Mouse (Mus musculus) forebrain, embryonic 15.5 days (tissue): ENCODE results near the gene Zfp687. TPM values are rescaled to one million over a fixed set of nuclear protein-coding genes. Genes with fewer than 3 reads are reported as not detected.

Experiments
- ATAC-seq: fragments of 200-750 bp; cut with Nextera tagmentation; replicated peaks from 2 replicates; pipeline ENCODE4 v1.8.0; 2017; ENCODE audit warnings: mild to moderate bottlenecking, moderate TSS enrichment, moderate library complexity
- H3K27ac ChIP-seq: fragments of 300-500 bp; sonication (generic); replicated peaks from 2 replicates; pipeline ENCODE4 v1.5.1; 2015; ENCODE audit warnings: mild to moderate bottlenecking, inconsistent platforms
- H3K27me3 ChIP-seq: fragments of 300-500 bp; sonication (generic); 2 replicates; pipeline ENCODE4 v1.6.1; 2015; ENCODE audit warnings: inconsistent platforms
- H3K36me3 ChIP-seq: fragments of 300-500 bp; sonication (generic); 2 replicates; pipeline ENCODE4 v1.6.1; 2015; ENCODE audit warnings: mild to moderate bottlenecking, inconsistent platforms
- H3K4me1 ChIP-seq: fragments of 300-500 bp; sonication (generic); 2 replicates; pipeline ENCODE4 v1.6.1; 2015; ENCODE audit warnings: inconsistent platforms
- H3K4me2 ChIP-seq: fragments of 300-500 bp; sonication (generic); replicated peaks from 2 replicates; pipeline ENCODE4 v1.6.1; 2015; ENCODE audit warnings: mild to moderate bottlenecking, inconsistent platforms
- H3K4me3 ChIP-seq: fragments of 300-500 bp; sonication (generic); 2 replicates; pipeline ENCODE4 v1.5.1; 2015; ENCODE audit warnings: mild to moderate bottlenecking, inconsistent platforms
- H3K9ac ChIP-seq: fragments of 300-500 bp; sonication (generic); replicated peaks from 2 replicates; pipeline ENCODE4 v1.6.1; 2015; ENCODE audit warnings: mild to moderate bottlenecking, inconsistent platforms
- H3K9me3 ChIP-seq: fragments of 300-500 bp; sonication (generic); 2 replicates; pipeline ENCODE4 v1.6.1; 2016; ENCODE audit warnings: inconsistent platforms
- WGBS: fragments of 180-500 bp; shearing (Covaris S2); methylation state at CpG from one replicate; pipeline ENCODE4 v1.1.7; 2015; ENCODE audit warnings: mixed read lengths; 5-methylcytosine and 5-hydroxymethylcytosine counted together
- polyA plus RNA-seq: library from polyadenylated mRNA; unstranded; fragments of >200 nt; fragmentation: Nextera tagmentation; extraction: Ambion mirVana; gene quantifications from 2 replicates; pipeline ENCODE4 v1.2.1, GENCODE M21; 2015

The Zfp687 gene
- polyA plus RNA-seq, 1 experiment from 2014 or later, result 23.0 TPM

DNA sequence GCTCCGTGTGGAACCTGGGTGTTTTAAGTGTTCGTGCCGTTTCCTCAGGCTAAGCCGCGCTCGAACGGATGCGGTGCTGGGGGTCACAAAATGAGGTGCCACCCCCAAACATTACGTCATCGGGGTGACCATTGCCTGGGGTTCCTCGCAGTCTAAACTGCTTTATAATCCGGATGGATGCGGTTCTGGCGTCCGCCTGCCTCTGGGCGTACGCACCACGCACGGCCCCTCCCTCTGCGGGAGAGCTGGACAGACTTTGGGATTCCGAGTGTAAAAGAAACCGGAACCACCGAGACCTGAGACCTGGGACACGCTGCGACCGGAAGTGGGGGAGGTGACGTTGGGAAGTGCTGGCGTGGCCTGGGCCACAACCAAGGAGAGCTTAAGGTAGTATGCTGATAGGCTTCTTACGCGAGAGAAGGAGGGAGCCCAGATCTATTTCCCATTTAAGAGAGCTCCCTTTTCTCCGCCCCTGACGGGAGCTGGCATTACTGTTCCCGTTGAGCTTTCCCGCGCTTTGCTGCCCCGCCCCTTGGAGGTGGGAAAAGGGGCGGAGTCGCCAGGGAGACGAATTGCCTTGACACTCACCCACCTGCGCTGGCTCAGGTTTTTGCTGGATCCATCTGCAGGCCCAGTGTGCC is 763 bp upstream of the Zfp687 start:
- H3K9ac ChIP-seq, result peak overlapping the region; percentile 58
- ATAC-seq, result peak; percentile 65
- H3K9me3 ChIP-seq, result no peaks in the 10 kb centered on the region
- H3K4me3 ChIP-seq, result peak overlapping the region; percentile 74
- H3K27me3 ChIP-seq, result no peaks in the 10 kb centered on the region
- H3K27ac ChIP-seq, result peak overlapping the region; percentile 96
- peaks cover 29% of the 10 kb centered on the region for H3K4me1 ChIP-seq
- peak overlapping the region; percentile 78 for H3K4me2 ChIP-seq
- WGBS, result under 1% methylated on average over 40 of the region's 40 CpGs
- H3K36me3 ChIP-seq, result peaks cover 11% of the 10 kb centered on the region

DNA sequence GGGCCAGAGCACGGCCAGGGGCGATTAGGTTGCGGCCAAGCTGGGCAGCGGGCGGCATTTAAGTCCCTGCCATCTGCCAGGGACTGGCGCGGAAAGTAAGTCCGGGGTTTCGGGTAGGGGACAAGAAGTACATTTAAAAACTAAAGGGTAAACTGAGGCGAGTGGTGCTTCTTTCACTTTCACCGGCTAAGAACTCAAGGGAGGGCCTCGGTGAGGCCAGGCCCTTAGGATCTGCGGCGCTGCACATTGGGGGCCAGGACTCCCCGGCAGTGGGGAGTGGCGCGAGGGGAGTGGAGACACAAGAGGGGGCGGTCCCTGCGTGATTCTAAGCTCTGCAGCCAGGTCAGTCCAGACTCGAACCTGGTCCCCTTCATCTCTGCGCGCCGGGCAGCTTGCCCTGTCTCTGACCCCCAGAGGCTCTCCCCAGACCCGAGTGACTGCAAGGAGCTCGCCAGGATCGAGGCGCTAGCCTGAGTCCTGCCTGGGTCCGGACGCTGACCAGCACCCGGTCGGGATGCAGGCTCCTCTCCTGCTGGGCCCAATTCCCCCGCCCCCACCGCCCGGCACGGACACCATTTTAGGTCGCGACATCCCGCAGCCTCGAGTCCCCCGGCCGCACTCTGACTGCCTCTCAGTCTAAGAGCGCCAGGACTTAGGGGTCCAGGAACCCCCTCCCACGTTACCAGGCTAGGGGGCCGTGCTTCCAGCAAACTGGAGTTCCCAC is 658 bp downstream of the Zfp687 start:
- ATAC-seq, result peak; percentile 5; the same call in 1 of the 2 replicates
- Histone ChIP-seq H3K4me1 (peaks cover 29% of the 10 kb centered on the region), H3K36me3 (peaks cover 25% of the 10 kb centered on the region), H3K9ac (peak overlapping the region; percentile 67), H3K4me3 (peak overlapping the region; percentile 74), H3K9me3 (no peaks in the 10 kb centered on the region), H3K27ac (peak overlapping the region; percentile 96; the same call in 1 of the 2 replicates), H3K27me3 (no peaks in the 10 kb centered on the region), H3K4me2 (peak overlapping the region; percentile 97)
- under 1% methylated on average over 44 of the region's 44 CpGs for WGBS

DNA sequence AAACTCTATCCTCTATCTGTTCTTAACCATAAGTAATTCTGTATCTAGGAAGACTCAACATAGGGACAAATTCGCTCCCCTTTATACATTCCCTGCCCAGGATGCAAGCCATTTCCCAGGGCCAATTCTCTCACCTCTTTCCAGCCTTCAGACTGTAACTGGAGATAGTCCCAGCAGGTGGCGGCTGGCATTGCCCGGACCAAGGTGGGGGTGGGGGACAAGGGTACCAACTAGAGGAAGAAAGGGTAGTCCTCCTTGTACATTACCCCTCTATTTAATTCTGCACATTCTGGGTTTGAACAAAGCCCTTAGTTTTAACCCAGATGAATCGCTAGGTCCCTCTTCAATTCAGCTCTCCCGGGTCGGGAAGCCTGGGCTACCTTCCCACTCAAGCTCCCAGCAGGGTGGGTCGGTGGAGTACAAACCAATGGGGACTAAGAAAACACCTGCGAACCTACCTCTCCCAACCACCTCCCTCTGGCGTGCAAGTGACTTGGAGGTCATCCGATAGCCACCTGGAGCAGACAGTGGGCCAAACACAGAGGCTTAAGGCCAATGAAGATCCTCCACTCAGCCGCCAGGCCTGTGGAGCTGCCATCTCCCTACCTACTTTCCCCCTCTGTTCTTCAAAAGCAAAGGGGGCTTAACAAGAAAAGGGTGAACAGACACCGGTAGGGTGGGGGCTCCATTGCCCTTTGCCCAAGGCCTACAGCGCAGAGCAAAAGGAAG is 1.4 kb downstream of the Zfp687 start:
- H3K27ac ChIP-seq, result no peak overlapping the region
- no peak for ATAC-seq
- H3K36me3 ChIP-seq, result peaks cover 33% of the 10 kb centered on the region
- peak overlapping the region; percentile 67 for H3K9ac ChIP-seq
- peaks cover 29% of the 10 kb centered on the region for H3K4me1 ChIP-seq
- H3K4me3 ChIP-seq, result peak overlapping the region; percentile 74
- 10% methylated on average over 13 of the region's 13 CpGs for WGBS
- no peaks in the 10 kb centered on the region for H3K9me3 ChIP-seq
- no peaks in the 10 kb centered on the region for H3K27me3 ChIP-seq
- H3K4me2 ChIP-seq, result peak overlapping the region; percentile 97

DNA sequence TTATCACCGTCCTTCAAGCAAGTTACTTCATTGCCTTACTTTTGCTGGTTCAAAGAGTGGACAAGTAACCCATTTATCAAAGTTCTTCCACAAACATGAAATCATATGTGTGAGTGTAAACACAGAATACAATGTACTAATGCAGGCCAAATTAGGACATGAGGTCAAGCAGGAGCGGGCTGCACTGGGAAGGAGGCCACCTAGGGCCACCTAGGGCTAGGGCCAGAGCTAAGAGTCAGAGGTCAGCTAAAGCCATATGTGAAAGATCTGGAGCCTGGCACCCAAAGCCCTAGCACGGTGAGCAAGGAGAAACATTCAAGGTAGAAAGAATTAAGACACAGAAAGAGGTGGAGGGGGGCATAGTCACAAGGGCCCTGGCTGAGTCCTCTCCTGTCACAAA is 2.3 kb downstream of the Zfp687 start:
- peak overlapping the region; percentile 97; the same call in 1 of the 2 replicates for H3K4me2 ChIP-seq
- H3K27ac ChIP-seq, result no peak overlapping the region
- H3K36me3 ChIP-seq, result peaks cover 42% of the 10 kb centered on the region
- H3K4me1 ChIP-seq, result peaks cover 29% of the 10 kb centered on the region
- WGBS, result 91% methylated on average over 3 of the region's 3 CpGs
- H3K27me3 ChIP-seq, result no peaks in the 10 kb centered on the region
- no peak overlapping the region for H3K9ac ChIP-seq
- H3K4me3 ChIP-seq, result 0 out of 2 replicates have a peak overlapping the region, but pooled peaks have one; percentile 74
- ATAC-seq, result no peak
- no peaks in the 10 kb centered on the region for H3K9me3 ChIP-seq

DNA sequence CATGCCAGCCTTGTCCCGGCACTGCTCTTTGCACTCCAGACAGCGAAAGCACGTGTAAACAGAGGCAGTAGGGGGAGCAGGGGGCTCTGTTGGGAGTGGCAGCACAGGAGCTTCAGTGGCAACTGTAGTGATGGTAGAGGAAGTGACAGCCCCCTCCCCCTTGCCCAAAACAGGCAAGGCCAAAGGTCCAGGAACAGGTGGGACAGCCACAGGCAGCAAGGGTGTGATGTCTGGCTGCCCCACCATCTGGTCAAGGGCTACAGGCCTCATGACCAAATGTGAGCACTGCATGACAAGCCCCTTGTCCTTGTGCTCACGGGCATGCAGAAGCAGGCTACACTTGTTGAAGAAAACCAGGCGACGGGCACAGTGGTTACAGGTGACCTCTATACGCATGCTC is 4.9 kb downstream of the Zfp687 start:
- no peak overlapping the region for H3K4me3 ChIP-seq
- WGBS, result 92% methylated on average over 7 of the region's 7 CpGs
- H3K27me3 ChIP-seq, result no peaks in the 10 kb centered on the region
- peaks cover 67% of the 10 kb centered on the region for H3K36me3 ChIP-seq
- H3K27ac ChIP-seq, result no peak overlapping the region
- no peak overlapping the region for H3K9ac ChIP-seq
- H3K4me1 ChIP-seq, result peaks cover 19% of the 10 kb centered on the region
- H3K9me3 ChIP-seq, result no peaks in the 10 kb centered on the region
- ATAC-seq, result no peak
- no peak overlapping the region for H3K4me2 ChIP-seq

DNA sequence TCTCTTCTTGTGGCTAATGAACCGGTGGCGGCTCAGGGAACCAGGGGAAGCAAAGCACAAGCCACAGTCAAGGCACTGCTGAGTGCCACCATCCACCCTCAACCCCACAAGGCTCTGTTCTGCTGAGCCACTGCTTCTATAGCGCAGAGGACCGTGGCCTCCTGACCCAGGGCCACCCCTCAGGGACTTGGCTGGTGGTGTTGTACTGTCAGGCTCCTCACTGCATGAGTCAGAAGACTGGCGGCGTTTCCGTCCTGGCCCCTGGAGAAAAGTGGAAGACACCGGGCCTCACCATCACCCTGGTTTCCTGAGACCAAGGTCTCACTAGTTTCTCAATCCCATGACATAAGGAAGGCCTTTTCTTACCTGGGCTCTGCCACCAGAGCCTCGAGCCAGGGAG is 7.5 kb downstream of the Zfp687 start:
- Histone ChIP-seq H3K27ac (peak overlapping the region; percentile 54; the same call in 1 of the 2 replicates), H3K9me3 (no peaks in the 10 kb centered on the region), H3K4me1 (no peaks in the 10 kb centered on the region), H3K36me3 (peaks cover 90% of the 10 kb centered on the region), H3K27me3 (no peaks in the 10 kb centered on the region), H3K4me2 (no peak overlapping the region), H3K9ac (no peak overlapping the region), H3K4me3 (no peak overlapping the region)
- WGBS, result 90% methylated on average over 9 of the region's 9 CpGs
- ATAC-seq, result no peak

DNA sequence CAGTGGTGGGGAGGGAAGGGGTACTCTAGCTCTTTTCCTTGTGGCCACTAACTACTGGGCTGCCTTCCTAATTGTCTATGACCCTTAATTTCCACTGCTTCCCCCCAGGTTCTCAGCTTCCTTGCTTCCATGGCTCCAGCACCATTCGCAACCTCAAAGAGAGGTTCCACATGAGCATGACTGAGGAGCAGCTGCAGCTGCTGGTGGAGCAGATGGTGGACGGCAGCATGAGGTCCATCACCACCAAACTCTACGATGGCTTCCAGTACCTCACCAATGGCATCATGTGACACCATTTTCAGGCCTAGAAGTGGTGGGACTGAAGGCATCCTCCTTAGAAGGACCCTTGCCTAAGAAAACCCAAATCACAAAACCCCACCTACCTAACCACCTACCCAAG is 9.6 kb downstream of the Zfp687 start:
- 98% methylated on average over 3 of the region's 3 CpGs for WGBS
- ATAC-seq, result no peak

DNA sequence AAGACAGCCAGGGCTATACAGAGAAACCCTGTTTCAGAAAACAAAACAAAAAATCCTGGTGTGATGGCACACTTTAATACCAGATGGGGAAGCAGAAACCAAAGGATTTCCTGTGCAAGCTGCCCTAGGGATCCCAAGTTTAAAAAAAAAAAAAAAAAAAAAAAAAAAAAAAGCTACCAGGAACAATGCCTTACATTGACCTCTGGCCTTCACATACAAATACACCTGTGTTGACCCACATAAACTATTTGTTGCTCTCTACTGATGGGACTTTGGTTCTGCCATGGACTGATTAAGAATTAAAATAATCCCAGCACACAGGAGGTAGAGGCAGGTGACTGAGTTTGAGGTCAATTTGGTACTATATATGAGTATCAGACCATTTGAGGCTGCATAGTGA is 12.0 kb downstream of the Zfp687 start:
- Histone ChIP-seq H3K4me2 (no peak overlapping the region), H3K4me3 (no peak overlapping the region), H3K27ac (no peak overlapping the region), H3K36me3 (peaks cover 90% of the 10 kb centered on the region), H3K9me3 (no peaks in the 10 kb centered on the region), H3K27me3 (no peaks in the 10 kb centered on the region), H3K9ac (no peak overlapping the region), H3K4me1 (no peaks in the 10 kb centered on the region)
- ATAC-seq, result no peak

More for the DNA sequence above, 9.6 kb downstream of the Zfp687 start:
- Histone ChIP-seq H3K4me2 (no peak overlapping the region), H3K4me1 (no peaks in the 10 kb centered on the region), H3K36me3 (peaks cover 92% of the 10 kb centered on the region), H3K27me3 (no peaks in the 10 kb centered on the region), H3K9me3 (no peaks in the 10 kb centered on the region), H3K4me3 (no peak overlapping the region), H3K9ac (no peak overlapping the region), H3K27ac (no peak overlapping the region)

DNA sequence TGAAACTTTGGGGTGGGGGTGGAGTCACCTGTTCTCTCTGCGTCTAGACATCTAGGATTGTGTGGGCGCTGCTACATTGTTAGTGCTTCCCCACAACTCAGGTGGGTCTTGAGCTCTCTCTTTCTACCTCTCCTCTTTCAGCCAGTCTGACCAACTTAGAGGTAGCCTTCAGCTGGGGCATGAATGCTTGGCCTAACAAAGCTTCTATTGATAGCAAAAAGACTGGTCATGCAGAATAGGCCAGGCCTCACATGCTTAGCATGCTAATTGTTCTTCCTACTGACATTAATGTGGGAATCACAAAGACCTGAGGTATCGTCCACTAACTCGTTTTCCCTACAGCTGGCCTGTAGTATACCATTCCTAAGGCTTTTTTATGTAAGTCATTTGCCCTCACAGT is 12.7 kb downstream of the Zfp687 start:
- Histone ChIP-seq H3K9me3 (no peaks in the 10 kb centered on the region), H3K27ac (no peak overlapping the region), H3K4me2 (no peak overlapping the region), H3K9ac (no peak overlapping the region), H3K4me3 (no peak overlapping the region), H3K27me3 (no peaks in the 10 kb centered on the region), H3K36me3 (peaks cover 90% of the 10 kb centered on the region), H3K4me1 (no peaks in the 10 kb centered on the region)
- 29% methylated on average over 4 of the region's 4 CpGs for WGBS
- ATAC-seq, result peak; percentile 38

DNA sequence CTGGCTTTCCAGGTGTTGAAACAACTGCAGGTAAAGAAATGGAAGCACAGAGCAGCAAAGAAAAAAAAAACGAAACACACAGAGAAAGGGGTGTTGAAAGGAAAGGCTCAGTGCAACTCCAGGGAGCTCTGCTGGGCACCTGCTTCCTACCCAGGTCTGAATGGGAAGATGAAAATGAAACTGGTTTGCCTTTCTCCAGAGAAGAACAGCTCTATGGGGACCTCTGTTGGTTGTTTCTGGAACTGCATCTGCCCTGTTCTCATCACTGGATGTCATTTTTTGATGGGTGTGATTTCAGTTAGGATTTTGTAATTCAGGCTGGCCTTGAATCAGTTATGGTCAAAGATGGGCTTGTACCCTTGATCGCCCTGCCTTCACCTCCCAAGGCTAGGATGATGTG is 18.3 kb downstream of the Zfp687 start:
- H3K27me3 ChIP-seq, result no peaks in the 10 kb centered on the region
- WGBS, result 38% methylated on average over 2 of the region's 2 CpGs
- peaks cover 86% of the 10 kb centered on the region for H3K36me3 ChIP-seq
- ATAC-seq, result no peak
- H3K9ac ChIP-seq, result no peak overlapping the region
- H3K9me3 ChIP-seq, result no peaks in the 10 kb centered on the region
- no peak overlapping the region for H3K4me3 ChIP-seq
- H3K4me1 ChIP-seq, result no peaks in the 10 kb centered on the region
- H3K27ac ChIP-seq, result no peak overlapping the region
- H3K4me2 ChIP-seq, result no peak overlapping the region

DNA sequence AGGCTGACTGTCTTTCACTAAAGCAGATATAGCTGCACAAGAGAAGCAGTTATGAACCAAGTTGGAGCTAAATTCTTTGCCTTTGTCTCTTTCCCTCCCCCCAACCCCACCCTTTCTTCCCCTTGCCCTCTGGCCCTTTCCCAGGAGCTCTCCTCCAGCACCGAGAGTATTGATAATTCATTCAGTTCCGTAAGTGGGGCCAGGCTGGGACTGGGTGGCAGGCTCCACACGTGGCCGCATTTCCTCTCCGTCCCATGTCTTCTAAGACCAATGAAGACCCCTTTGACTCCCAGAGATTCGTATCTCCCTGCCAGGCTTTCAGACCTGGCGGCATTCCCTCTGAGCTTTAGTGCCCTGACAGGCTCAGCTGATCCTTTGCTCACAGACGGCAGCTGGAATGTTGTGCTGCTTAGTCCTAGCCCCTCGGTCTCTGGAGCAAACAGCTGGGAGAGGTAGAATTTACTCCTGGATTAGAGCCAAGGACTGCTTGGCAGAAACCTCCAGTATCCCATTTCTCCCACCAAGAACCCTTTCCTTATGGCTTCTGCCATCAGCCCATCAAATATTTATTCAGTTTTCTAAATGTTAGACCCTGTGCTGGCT is 26.0 kb downstream of the Zfp687 start:
- ATAC-seq, result no peak
- no peak overlapping the region for H3K4me2 ChIP-seq
- WGBS, result 47% methylated on average over 9 of the region's 9 CpGs
- H3K4me1 ChIP-seq, result 0 out of 2 replicates have a peak, but pooled peaks cover 4% of the 10 kb centered on the region
- no peaks in the 10 kb centered on the region for H3K9me3 ChIP-seq
- no peak overlapping the region for H3K4me3 ChIP-seq
- H3K9ac ChIP-seq, result no peak overlapping the region
- peaks cover 34% of the 10 kb centered on the region for H3K36me3 ChIP-seq
- no peak overlapping the region for H3K27ac ChIP-seq
- H3K27me3 ChIP-seq, result no peaks in the 10 kb centered on the region

DNA sequence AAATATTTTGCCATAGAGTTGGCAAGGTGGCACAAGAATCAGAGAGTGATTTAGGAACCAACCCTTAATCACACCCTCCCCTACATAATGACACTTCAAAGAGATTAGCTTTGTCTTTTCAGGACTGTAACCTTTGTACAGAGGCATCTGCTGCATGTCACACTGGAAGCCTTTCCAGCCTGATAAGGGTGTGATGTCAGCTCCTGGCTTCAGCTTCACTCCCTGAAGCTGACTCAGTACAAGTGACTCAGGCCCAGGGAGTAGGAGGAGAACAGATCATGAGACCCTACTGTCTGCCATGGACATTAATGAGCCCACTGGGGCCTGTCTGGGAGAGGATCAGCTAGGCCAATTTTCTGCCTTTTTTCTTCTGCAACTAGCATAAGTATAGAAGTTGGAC is 27.7 kb downstream of the Zfp687 start:
- no peaks in the 10 kb centered on the region for H3K9me3 ChIP-seq
- peaks cover 26% of the 10 kb centered on the region for H3K36me3 ChIP-seq
- no peak overlapping the region for H3K9ac ChIP-seq
- no peaks in the 10 kb centered on the region for H3K27me3 ChIP-seq
- no peak overlapping the region for H3K27ac ChIP-seq
- H3K4me2 ChIP-seq, result no peak overlapping the region
- no peak overlapping the region for H3K4me3 ChIP-seq
- H3K4me1 ChIP-seq, result 0 out of 2 replicates have a peak, but pooled peaks cover 4% of the 10 kb centered on the region
- ATAC-seq, result no peak
